Mouse (Mus musculus) CH12.LX (cell line): Measurements from ENCODE around the gene Rab3ip. TPM values are rescaled to one million over a fixed set of nuclear protein-coding genes. Genes with fewer than 3 reads are reported as not detected.

Experiments used
- DNase-seq: peaks from one replicate; pipeline ENCODE4 v3.0.0-alpha.2; 2013; ENCODE audit errors: extremely low read depth
- H3K27ac ChIP-seq: 2 replicates; pipeline ENCODE4 v1.5.1; 2012; ENCODE audit warnings: low read depth, mild to moderate bottlenecking, control low read depth, moderate library complexity; ENCODE audit not compliant: insufficient read depth
- H3K27me3 ChIP-seq: replicated peaks from 2 replicates; pipeline ENCODE3; 2012; ENCODE audit warnings: inconsistent platforms
- H3K36me3 ChIP-seq, 2 experiments: replicated peaks in 1 of 2; 2 replicates each; pipeline versions ENCODE3 to v1.6.1; 2012; ENCODE audit warnings: inconsistent platforms in 1 of 2, low read length in 1 of 2, mild to moderate bottlenecking in 1 of 2, mixed read lengths in 1 of 2, moderate library complexity in 1 of 2; ENCODE audit not compliant: control insufficient read depth in 1 of 2, insufficient read depth in 1 of 2
- H3K4me1 ChIP-seq, 2 experiments: 2 replicates each; pipeline ENCODE4 v1.6.1; 2012; ENCODE audit warnings: inconsistent platforms in 1 of 2, moderate library complexity in 1 of 2; ENCODE audit not compliant: insufficient read depth in 2 of 2, control insufficient read depth in 1 of 2
- H3K4me2 ChIP-seq: 2 replicates; pipeline ENCODE4 v1.6.1; 2012; ENCODE audit warnings: low read depth, mild to moderate bottlenecking, control low read depth; ENCODE audit not compliant: poor library complexity, insufficient read depth, severe bottlenecking
- H3K4me3 ChIP-seq, 3 experiments: fragments of 150-350 bp in 1 of 3; sonication (generic) in 1 of 3; replicated peaks in 1 of 3; 2 replicates each; pipeline versions ENCODE3 to v1.5.1; 2011 to 2012; ENCODE audit warnings: low read depth in 2 of 3, low read length in 2 of 3, mild to moderate bottlenecking in 2 of 3, moderate library complexity in 2 of 3, control low read depth in 1 of 3, improper control_type of control experiment in 1 of 3, inconsistent platforms in 1 of 3, mixed read lengths in 1 of 3; ENCODE audit not compliant: poor library complexity in 1 of 3
- H3K79me2 ChIP-seq: replicated peaks from 2 replicates; pipeline ENCODE4 v1.6.1; 2012; ENCODE audit warnings: mild to moderate bottlenecking, moderate library complexity; ENCODE audit not compliant: control insufficient read depth, poor library complexity, insufficient read depth, severe bottlenecking; ENCODE audit errors: extremely low read depth
- H3K9ac ChIP-seq: 2 replicates; pipeline ENCODE4 v1.6.1; 2012; ENCODE audit warnings: low read depth, mild to moderate bottlenecking, control low read depth, moderate library complexity; ENCODE audit not compliant: insufficient read depth
- H3K9me3 ChIP-seq: replicated peaks from 2 replicates; pipeline ENCODE3; 2012; ENCODE audit warnings: low read length, inconsistent platforms, mixed read lengths
- CHD2 ChIP-seq: IDR thresholded peaks from 2 replicates; pipeline ENCODE4 v1.6.1; 2011; ENCODE audit warnings: low read length, improper control_type of control experiment
- CTCF ChIP-seq, 2 experiments: IDR thresholded peaks in 1 of 2; conservative IDR thresholded peaks in 1 of 2; 2 replicates each; pipeline ENCODE4 v1.5.1; 2011 to 2012; ENCODE audit warnings: low read depth in 2 of 2, low read length in 2 of 2, improper control_type of control experiment in 1 of 2, inconsistent platforms in 1 of 2, mild to moderate bottlenecking in 1 of 2, moderate library complexity in 1 of 2
- ELF1 ChIP-seq: IDR thresholded peaks from 2 replicates; pipeline ENCODE4 v1.6.1; 2014; ENCODE audit warnings: low read depth, mild to moderate bottlenecking, inconsistent platforms, low read length, improper control_type of control experiment
- EP300 ChIP-seq: IDR thresholded peaks from 2 replicates; pipeline ENCODE4 v1.6.1; 2011; ENCODE audit warnings: low read length, improper control_type of control experiment
- ETS1 ChIP-seq: conservative IDR thresholded peaks from 2 replicates; pipeline ENCODE4 v1.6.1; 2012; ENCODE audit warnings: low read depth, mild to moderate bottlenecking, inconsistent platforms, low read length, improper control_type of control experiment, moderate library complexity
- GABPA ChIP-seq: IDR thresholded peaks from 2 replicates; pipeline ENCODE4 v1.6.1; 2012; ENCODE audit warnings: low read depth, low read length, improper control_type of control experiment, inconsistent platforms; ENCODE audit not compliant: insufficient replicate concordance
- IRF4 ChIP-seq: IDR thresholded peaks from 2 replicates; pipeline ENCODE4 v1.6.1; 2014; ENCODE audit warnings: low read depth, mild to moderate bottlenecking, inconsistent platforms, low read length, improper control_type of control experiment
- JUN ChIP-seq: IDR thresholded peaks from 2 replicates; pipeline ENCODE4 v1.6.1; 2011; ENCODE audit warnings: low read depth, mild to moderate bottlenecking, low read length, improper control_type of control experiment, moderate library complexity; ENCODE audit not compliant: insufficient read depth
- KAT2A ChIP-seq: IDR thresholded peaks from 2 replicates; pipeline ENCODE4 v1.6.1; 2012; ENCODE audit warnings: low read length, improper control_type of control experiment, inconsistent platforms; ENCODE audit not compliant: insufficient replicate concordance
- MAFK ChIP-seq: IDR thresholded peaks from 2 replicates; pipeline ENCODE4 v1.6.1; 2011; ENCODE audit warnings: low read length, improper control_type of control experiment; ENCODE audit not compliant: insufficient replicate concordance
- MAZ ChIP-seq: IDR thresholded peaks from 2 replicates; pipeline ENCODE4 v1.6.1; 2012; ENCODE audit warnings: low read depth, mild to moderate bottlenecking, inconsistent platforms, low read length, improper control_type of control experiment, moderate library complexity
- PAX5 ChIP-seq: IDR thresholded peaks from 2 replicates; pipeline ENCODE4 v1.6.1; 2012; ENCODE audit warnings: low read length, inconsistent platforms, mixed read lengths
- POLR2A ChIP-seq: IDR thresholded peaks from 2 replicates; pipeline ENCODE4 v1.6.1; 2011; ENCODE audit warnings: low read depth, mild to moderate bottlenecking, improper control_type of control experiment, low read length
- POLR2AphosphoS2 ChIP-seq: IDR thresholded peaks from 2 replicates; pipeline ENCODE4 v1.6.1; 2011; ENCODE audit warnings: low read depth, low read length, improper control_type of control experiment
- RAD21 ChIP-seq: IDR thresholded peaks from 2 replicates; pipeline ENCODE4 v1.6.1; 2011; ENCODE audit warnings: low read depth, mild to moderate bottlenecking, low read length, improper control_type of control experiment, moderate library complexity
- RCOR1 ChIP-seq: conservative IDR thresholded peaks from 2 replicates; pipeline ENCODE4 v1.6.1; 2012; ENCODE audit warnings: low read depth, mild to moderate bottlenecking, inconsistent platforms, low read length, improper control_type of control experiment
- UBTF ChIP-seq: IDR thresholded peaks from 2 replicates; pipeline ENCODE4 v1.6.1; 2012; ENCODE audit warnings: low read depth, mild to moderate bottlenecking, inconsistent platforms, low read length, improper control_type of control experiment, moderate library complexity
- USF2 ChIP-seq: conservative IDR thresholded peaks from 2 replicates; pipeline ENCODE4 v1.6.1; 2011; ENCODE audit warnings: low read depth, low read length, improper control_type of control experiment
- ZC3H11A ChIP-seq: IDR thresholded peaks from 2 replicates; pipeline ENCODE4 v1.6.1; 2012; ENCODE audit warnings: low read depth, mild to moderate bottlenecking, inconsistent platforms, low read length, improper control_type of control experiment
- ZKSCAN1 ChIP-seq: IDR thresholded peaks from 2 replicates; pipeline ENCODE4 v1.6.1; 2012; ENCODE audit warnings: low read depth, inconsistent platforms, low read length, improper control_type of control experiment, borderline replicate concordance
- ZNF384 ChIP-seq: IDR thresholded peaks from 2 replicates; pipeline ENCODE4 v1.6.1; 2012; ENCODE audit warnings: low read depth, low read length, improper control_type of control experiment, inconsistent platforms
- dilution Hi-C: fragments of 300-500 bp; cut with MboI; formaldehyde crosslinking; loops from 2 replicates; pipeline ENCODE4 v1.14.3; 2020; ENCODE audit warnings: low sequenced_read_pairs; ENCODE audit not compliant: extremely low pct_unique_long_range_greater_than_20kb, extremely low pct_ligation_motif_present
- in situ Hi-C: fragments of 300-500 bp; cut with MboI; formaldehyde crosslinking; loops from 3 replicates; pipeline ENCODE4 v1.14.3; 2019; ENCODE audit warnings: low sequenced_read_pairs, low pct_ligation_motif_present, low pct_unique_long_range_greater_than_20kb, mixed read lengths
- polyA plus RNA-seq: library from polyadenylated mRNA; unstranded; fragments of >175 nt; gene quantifications from 2 replicates; pipeline ENCODE4 v1.2.1, GENCODE M21; 2012; ENCODE audit warnings: low read depth; ENCODE audit not compliant: insufficient read length
- total RNA-seq, 2 experiments: library from RNA; depleted of rRNA; stranded (reverse); fragments of 300-350 nt in 1 of 2; fragments of >200 nt in 1 of 2; gene quantifications; 2 replicates each; pipeline ENCODE4 v1.2.3; 2012 to 2014

The Rab3ip gene
- total and polyA plus RNA-seq, 3 experiments = 9.3 to 18.3 (median 10.3) TPM

- Histone ChIP-seq H3K4me3 (no peak within 1 kb of the TSS), H3K27ac (no peak within 1 kb of the TSS), H3K27me3 (no peaks in the 10 kb centered on the region), H3K79me2 (no peaks in the 10 kb centered on the region), H3K9ac (no peak within 1 kb of the TSS), H3K36me3 (no peaks in the 10 kb centered on the region), H3K4me2 (no peak within 1 kb of the TSS), H3K9me3 (no peaks in the 10 kb centered on the region), H3K4me1 (no peaks in the 10 kb centered on the region)
- in situ Hi-C loops = no loop called here
- DNase-seq = no peak
- no peak for TF ChIP-seq ZC3H11A
- TF ChIP-seq MAFK = no peak
- no peak for TF ChIP-seq RAD21
- no peak for TF ChIP-seq PAX5
- TF ChIP-seq ZKSCAN1 = no peak
- TF ChIP-seq EP300 = no peak
- TF ChIP-seq UBTF = no peak
- TF ChIP-seq RCOR1 = no peak
- TF ChIP-seq MAZ = no peak
- TF ChIP-seq USF2 = no peak
- no peak for TF ChIP-seq POLR2AphosphoS2
- TF ChIP-seq IRF4 = no peak
- no peak for TF ChIP-seq GABPA
- TF ChIP-seq ELF1 = no peak
- TF ChIP-seq ZNF384 = no peak
- TF ChIP-seq, all 38 proteins: peak for 0
- dilution Hi-C loops = no loop called here
Measured at GRCm38 (mm10) chr10:116986264-116987082, 35.9 kb upstream of the Rab3ip start, which contains the start of gene Best3. Gene Best3, plus strand, starts transcription at chr10:116986314.

DNA sequence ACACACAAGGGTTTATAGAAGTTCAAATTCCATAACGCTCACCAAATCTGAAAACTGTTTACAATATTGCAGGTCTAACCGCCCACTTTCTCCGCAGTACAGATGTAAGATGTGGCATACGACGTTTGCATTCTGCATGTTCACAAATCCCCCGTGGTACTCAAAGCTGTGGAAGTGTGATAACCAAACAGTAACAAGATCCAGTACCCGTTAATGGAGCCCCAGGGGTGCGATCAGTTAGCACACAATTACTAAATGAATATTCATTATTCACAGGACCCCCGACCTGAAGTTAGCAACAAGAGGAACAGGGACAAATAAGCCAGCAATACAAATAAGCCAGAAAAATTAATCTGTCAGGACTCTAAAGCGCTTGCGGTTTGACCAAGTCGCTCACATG lies 34.3 kb upstream of the Rab3ip start:
- in situ Hi-C loops = no loop called here

More for the DNA sequence above, 34.3 kb upstream of the Rab3ip start:
- Histone ChIP-seq H3K4me1 (no peaks in the 10 kb centered on the region), H3K79me2 (no peaks in the 10 kb centered on the region), H3K27ac (no peak overlapping the region), H3K27me3 (no peaks in the 10 kb centered on the region), H3K4me3 (no peak overlapping the region), H3K36me3 (no peaks in the 10 kb centered on the region), H3K9me3 (no peaks in the 10 kb centered on the region), H3K9ac (no peak overlapping the region)
- DNase-seq = no peak
- dilution Hi-C loops = no loop called here
- TF ChIP-seq POLR2A (no peak), RCOR1 (no peak), CTCF (conservative IDR thresholded peaks at IDR 0.05 in 1 of 2, IDR thresholded peaks at IDR 0.05 in 1 of 2; ENCODE audit: low read depth in 2 of 2, low read length in 2 of 2) (no peak), POLR2AphosphoS2 (no peak), JUN (no peak), RAD21 (no peak), ZC3H11A (no peak), ETS1 (no peak), CHD2 (no peak), PAX5 (no peak), KAT2A (no peak)
- TF ChIP-seq, all 38 proteins: peak for 0
- no peak overlapping the region for H3K4me2 ChIP-seq
